Mouse (Mus musculus) cerebellum, adult 2 months (tissue): ENCODE data around the gene Siah1b.

Experiments
- CTCF ChIP-seq: fragments of 200-500 bp; IDR thresholded peaks from 2 replicates; pipeline ENCODE4 v1.5.1; 2011; ENCODE audit warnings: low read depth, mild to moderate bottlenecking, control low read depth, low read length, moderate library complexity, borderline replicate concordance; ENCODE audit not compliant: insufficient read depth
- POLR2A ChIP-seq: fragments of 200-500 bp; IDR thresholded peaks from 2 replicates; pipeline ENCODE4 v1.6.1; 2011; ENCODE audit warnings: low read length, control low read depth, borderline replicate concordance; ENCODE audit not compliant: insufficient read depth

GRCm38 (mm10) chrX:164055726-164056125 lies 20.6 kb downstream of the Siah1b start:
- TF ChIP-seq CTCF (no peak), POLR2A (no peak)
